In the genomic region with DNA sequence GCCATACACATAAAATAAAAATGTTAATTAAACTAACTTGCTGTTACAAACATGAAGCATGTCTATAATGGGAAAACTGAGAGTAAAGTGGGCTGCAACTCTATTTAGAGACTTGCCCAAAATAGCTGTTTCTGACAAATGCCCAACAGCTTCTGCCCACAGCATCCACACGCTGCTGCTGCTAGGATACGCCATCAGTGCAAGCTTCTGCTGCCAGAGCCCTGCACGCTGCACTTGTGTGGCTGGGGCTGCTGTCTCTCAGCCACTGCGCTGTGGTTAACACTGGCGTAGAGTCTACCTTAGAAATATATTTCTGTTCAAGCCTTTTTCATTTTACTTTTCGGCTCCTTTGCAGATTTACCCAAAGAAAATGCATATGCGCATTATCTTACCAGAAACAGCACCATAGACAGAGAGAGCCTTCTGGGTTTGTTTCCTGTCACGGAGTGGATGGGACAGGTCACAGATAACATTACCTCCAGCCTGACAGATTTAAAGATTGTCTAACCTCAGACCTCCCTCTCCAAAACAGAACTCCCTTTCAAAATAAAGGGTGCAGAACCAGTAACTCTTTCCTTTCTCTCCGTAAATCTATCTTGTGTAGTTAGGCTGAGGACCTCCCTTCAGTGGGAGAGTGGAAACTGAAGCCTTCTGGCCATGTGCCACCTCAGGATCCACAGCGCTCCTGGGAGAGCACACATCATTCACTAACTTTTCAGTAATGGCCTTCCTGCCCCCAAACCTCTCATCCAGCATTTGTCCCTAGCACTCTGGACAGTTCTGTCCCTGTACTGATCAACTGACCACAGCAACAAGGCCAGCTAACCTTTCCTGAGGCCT, we compare ENCODE assay signal across 11 mouse cellular contexts. TPM values are rescaled to one million over a fixed set of nuclear protein-coding genes. Genes with fewer than 3 reads are reported as not detected.
DNase-seq lines count a peak whose midpoint lies in the region; ATAC-seq lines count a peak whose summit lies in the region.
"Had no signal": no experiment of that assay in that cellular context is flagged by ENCODE, and none has a peak within 500 bp of the region (broad histone marks: within the 10 kb centered on the region; RNA-seq: fewer than 3 reads in every experiment).

No protein-coding gene starts in this region.

- peak; percentile 45; the same call in 1 of the 2 replicates for ATAC-seq in forebrain, embryonic 16.5 days
- ATAC-seq in forebrain, embryonic 13.5 days, result no peak
- no peak for ATAC-seq in limb, embryonic 13.5 days (ENCODE audit: low FRiP score, low read depth)
- ATAC-seq: midbrain, embryonic 16.5 days had no signal

- H3K4me3 ChIP-seq in forebrain, embryonic 16.5 days (replicated peaks; ENCODE audit: low read length), result no peak overlapping the region
- H3K4me3 ChIP-seq in forebrain, embryonic 13.5 days, result no peak overlapping the region
- H3K4me3 ChIP-seq in limb, embryonic 13.5 days, result no peak overlapping the region
- H3K4me3 ChIP-seq in limb, embryonic 10.5 days, result no peak overlapping the region

- H3K9ac ChIP-seq in forebrain, embryonic 16.5 days (replicated peaks; ENCODE audit: low read depth, low read length), result no peak overlapping the region
- no peak overlapping the region for H3K9ac ChIP-seq in forebrain, embryonic 13.5 days
- peak overlapping the region; percentile 48; the same call in 1 of the 2 replicates for H3K9ac ChIP-seq in limb, embryonic 13.5 days

- no peaks in the 10 kb centered on the region for H3K27me3 ChIP-seq in forebrain, embryonic 16.5 days (replicated peaks; ENCODE audit: control insufficient read depth, insufficient read depth, low read length)
- H3K27me3 ChIP-seq in forebrain, embryonic 13.5 days, result no peaks in the 10 kb centered on the region
- H3K27me3 ChIP-seq in limb, embryonic 13.5 days, result no peaks in the 10 kb centered on the region
- H3K27me3 ChIP-seq in limb, embryonic 10.5 days (ENCODE audit: low read depth, poor library complexity, severe bottlenecking), result no peaks in the 10 kb centered on the region

- peaks cover 41% of the 10 kb centered on the region for H3K4me1 ChIP-seq in forebrain, embryonic 16.5 days (replicated peaks; ENCODE audit: control insufficient read depth, insufficient read depth, low read length)
- peaks cover 47% of the 10 kb centered on the region for H3K4me1 ChIP-seq in forebrain, embryonic 13.5 days
- peaks cover 40% of the 10 kb centered on the region for H3K4me1 ChIP-seq in limb, embryonic 13.5 days
- peaks cover 20% of the 10 kb centered on the region for H3K4me1 ChIP-seq in limb, embryonic 10.5 days

- WGBS in forebrain, embryonic 16.5 days, result 66% methylated on average over 10 of the region's 10 CpGs
- 80% methylated on average over 10 of the region's 10 CpGs for WGBS in forebrain, embryonic 13.5 days
- 81% methylated on average over 10 of the region's 10 CpGs for WGBS in limb, embryonic 13.5 days
- WGBS in limb, embryonic 10.5 days, result 87% methylated on average over 10 of the region's 10 CpGs

- H3K4me2 ChIP-seq in forebrain, embryonic 16.5 days (ENCODE audit: low read length), result no peak overlapping the region
- H3K4me2 ChIP-seq in forebrain, embryonic 13.5 days, result no peak overlapping the region
- H3K4me2 ChIP-seq in limb, embryonic 13.5 days (replicated peaks), result no peak overlapping the region

- peak overlapping the region; percentile 28; the same call in 1 of the 2 replicates for H3K27ac ChIP-seq in forebrain, embryonic 16.5 days (ENCODE audit: low read length)
- no peak overlapping the region for H3K27ac ChIP-seq in forebrain, embryonic 13.5 days
- no peak overlapping the region; the same call in 1 of the 2 replicates for H3K27ac ChIP-seq in limb, embryonic 13.5 days
- H3K27ac ChIP-seq in limb, embryonic 10.5 days, result no peak overlapping the region

- no peak for DNase-seq in limb, embryonic 10.5 days (ENCODE audit: low spot score)
- peak; percentile 61 to 66 for DNase-seq in layer of hippocampus, postnatal 36 days
- peak; percentile 78 to 90 for DNase-seq in right cerebral cortex, postnatal 36 days (ENCODE audit: low spot score in 2 of 2)
- no peak for DNase-seq in spleen, adult 12 weeks (ENCODE audit: low spot score)
- no peak for DNase-seq in cerebellum, postnatal 36 days

- H3K9me3 ChIP-seq in forebrain, embryonic 16.5 days (ENCODE audit: control insufficient read depth, low read length), result no peaks in the 10 kb centered on the region
- H3K9me3 ChIP-seq in forebrain, embryonic 13.5 days (replicated peaks), result no peaks in the 10 kb centered on the region
- no peaks in the 10 kb centered on the region for H3K9me3 ChIP-seq in limb, embryonic 13.5 days
- H3K9me3 ChIP-seq in limb, embryonic 10.5 days (replicated peaks), result no peaks in the 10 kb centered on the region

- no peaks in the 10 kb centered on the region for H3K36me3 ChIP-seq in forebrain, embryonic 16.5 days (ENCODE audit: control insufficient read depth, insufficient read depth)
- peaks cover 17% of the 10 kb centered on the region for H3K36me3 ChIP-seq in forebrain, embryonic 13.5 days (ENCODE audit: poor library complexity, severe bottlenecking)
- peaks cover 27% of the 10 kb centered on the region for H3K36me3 ChIP-seq in limb, embryonic 13.5 days
- H3K36me3 ChIP-seq in limb, embryonic 10.5 days, result peaks cover 49% of the 10 kb centered on the region

RNA-seq across cellular contexts. Expression of gene Nudt3, which starts 12.4 kb away (rescaled TPM):
- 272 and 293 TPM in 2 replicates for polyA plus RNA-seq in forebrain, embryonic 16.5 days (2015; fragmentation: Nextera tagmentation; extraction: Ambion mirVana)
- 191 and 196 TPM in 2 replicates for polyA plus RNA-seq in forebrain, embryonic 13.5 days (2015; fragmentation: Nextera tagmentation; extraction: Ambion mirVana)
- polyA plus RNA-seq in limb, embryonic 13.5 days (2015; fragmentation: Nextera tagmentation; extraction: Ambion mirVana), result 99.5 and 102 TPM in 2 replicates
- polyA plus RNA-seq in limb, embryonic 10.5 days (2016; fragmentation: Nextera tagmentation; extraction: Ambion mirVana), result 88.2 and 96.2 TPM in 2 replicates
- total RNA-seq in layer of hippocampus, postnatal 36 days (2021), result 100 to 1,000 TPM; 564 to 566 TPM

RNA-seq across cellular contexts. Expression of gene RPS10-NUDT3, which starts 24.1 kb away (rescaled TPM):
- polyA plus RNA-seq in forebrain, embryonic 16.5 days (2015; fragmentation: Nextera tagmentation; extraction: Ambion mirVana), result not detected in 2 replicates
- polyA plus RNA-seq in forebrain, embryonic 13.5 days (2015; fragmentation: Nextera tagmentation; extraction: Ambion mirVana), result not detected in 2 replicates
- not detected in 2 replicates for polyA plus RNA-seq in limb, embryonic 13.5 days (2015; fragmentation: Nextera tagmentation; extraction: Ambion mirVana)
- polyA plus RNA-seq in limb, embryonic 10.5 days (2016; fragmentation: Nextera tagmentation; extraction: Ambion mirVana), result not detected in 2 replicates
- total RNA-seq in layer of hippocampus, postnatal 36 days (2021), result not detected
- total RNA-seq: gastrocnemius, postnatal 4 days had no signal
- polyA plus RNA-seq: limb, embryonic 11.5 days; midbrain, embryonic 16.5 days had no signal

RNA-seq across cellular contexts. Expression of gene Rps10, which starts 25.6 kb away (rescaled TPM):
- 467 and 512 TPM in 2 replicates for polyA plus RNA-seq in forebrain, embryonic 16.5 days (2015; fragmentation: Nextera tagmentation; extraction: Ambion mirVana)
- polyA plus RNA-seq in forebrain, embryonic 13.5 days (2015; fragmentation: Nextera tagmentation; extraction: Ambion mirVana), result 659 and 777 TPM in 2 replicates
- polyA plus RNA-seq in limb, embryonic 13.5 days (2015; fragmentation: Nextera tagmentation; extraction: Ambion mirVana), result 906 and 924 TPM in 2 replicates
- 875 and 1,046 TPM in 2 replicates for polyA plus RNA-seq in limb, embryonic 10.5 days (2016; fragmentation: Nextera tagmentation; extraction: Ambion mirVana)
- total RNA-seq in layer of hippocampus, postnatal 36 days (2021), result 100 to 1,000 TPM; 444 to 462 TPM

RNA-seq across cellular contexts. Expression of gene Pacsin1, which starts 44.4 kb away (rescaled TPM):
- polyA plus RNA-seq in forebrain, embryonic 16.5 days (2015; fragmentation: Nextera tagmentation; extraction: Ambion mirVana), result 32.9 and 44.2 TPM in 2 replicates
- polyA plus RNA-seq in forebrain, embryonic 13.5 days (2015; fragmentation: Nextera tagmentation; extraction: Ambion mirVana), result 14.8 and 18.2 TPM in 2 replicates
- 5.0 and 6.2 TPM in 2 replicates for polyA plus RNA-seq in limb, embryonic 13.5 days (2015; fragmentation: Nextera tagmentation; extraction: Ambion mirVana)
- polyA plus RNA-seq in limb, embryonic 10.5 days (2016; fragmentation: Nextera tagmentation; extraction: Ambion mirVana), result 5.8 and 6.0 TPM in 2 replicates
- 100 to 1,000 TPM; 310 to 319 TPM for total RNA-seq in layer of hippocampus, postnatal 36 days (2021)

RNA-seq across cellular contexts. Expression of gene AI413582, which starts 45.3 kb away (rescaled TPM):
- 31.9 and 49.8 TPM in 2 replicates for polyA plus RNA-seq in forebrain, embryonic 16.5 days (2015; fragmentation: Nextera tagmentation; extraction: Ambion mirVana)
- 22.2 and 25.2 TPM in 2 replicates for polyA plus RNA-seq in forebrain, embryonic 13.5 days (2015; fragmentation: Nextera tagmentation; extraction: Ambion mirVana)
- polyA plus RNA-seq in limb, embryonic 13.5 days (2015; fragmentation: Nextera tagmentation; extraction: Ambion mirVana), result 20.2 and 21.0 TPM in 2 replicates
- 9.4 TPM in 2 replicates for polyA plus RNA-seq in limb, embryonic 10.5 days (2016; fragmentation: Nextera tagmentation; extraction: Ambion mirVana)
- total RNA-seq in layer of hippocampus, postnatal 36 days (2021), result 10 to 100 TPM; 62.6 to 63.9 TPM

Comparison
In these comparisons a context has a peak if more than half of its experiments do, and no peak if none do; other contexts are left out.
1. DNase-seq: peak in layer of hippocampus, postnatal 36 days (2 of 2) and right cerebral cortex, postnatal 36 days (2 of 2); none in limb, embryonic 10.5 days (single experiment), spleen, adult 12 weeks (single experiment) and cerebellum, postnatal 36 days (0 of 2).